Mouse (Mus musculus): ENCODE results near the gene Cbwd1. TPM values are rescaled to one million over a fixed set of nuclear protein-coding genes. Genes with fewer than 3 reads are reported as not detected.

Cbwd1 gene
- polyA plus RNA-seq (2016; fragmentation: Nextera tagmentation; extraction: Ambion mirVana) = 22.2 and 22.4 TPM in 2 replicates

DNA sequence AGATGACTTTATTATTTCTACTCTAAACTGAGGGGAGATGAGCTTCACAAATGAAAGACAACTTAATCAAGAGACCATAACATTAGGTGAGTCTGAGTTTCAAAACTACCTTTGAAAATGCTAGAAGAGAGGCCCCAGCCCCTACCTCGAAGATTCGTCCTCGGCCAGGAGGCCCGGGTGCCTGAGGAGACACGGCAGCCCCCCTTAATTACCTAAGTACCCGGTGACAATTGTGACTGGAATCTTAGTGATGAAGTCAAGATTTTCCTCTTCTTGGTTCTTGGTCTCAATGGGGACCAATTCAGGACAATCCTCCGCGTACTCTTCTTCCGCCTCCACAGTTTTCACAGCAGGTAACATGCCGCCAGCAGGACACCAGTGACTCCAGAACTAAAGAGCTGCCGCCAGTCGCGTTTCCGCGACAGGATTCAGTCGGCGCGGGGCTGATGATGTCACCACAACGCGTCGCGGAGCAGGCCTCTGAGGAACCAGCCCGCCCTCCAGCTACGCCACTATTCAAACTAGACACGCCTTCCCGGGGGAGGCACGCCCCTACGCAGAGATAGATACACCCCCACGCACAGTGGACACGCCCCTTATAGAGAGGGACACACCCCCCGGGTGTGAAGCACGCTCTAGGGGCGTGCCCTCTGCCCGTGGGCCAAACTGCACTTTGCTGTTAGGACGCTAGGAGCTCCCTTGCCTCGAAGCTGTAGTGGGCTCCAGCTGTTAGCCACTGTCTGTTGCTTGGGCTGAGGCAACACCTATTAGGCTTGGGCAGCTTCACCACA, at the start of gene Cbwd1:
Cbwd1 (minus strand) TSS at position 439 of the 791 bp plus-strand sequence.
- no peaks in the 10 kb centered on the region for H3K27me3 ChIP-seq (replicated peaks)
- peak within 1 kb of the TSS; percentile 65 for H3K4me2 ChIP-seq (replicated peaks)
- H3K27ac ChIP-seq = no peak within 1 kb of the TSS
- H3K9me3 ChIP-seq = no peaks in the 10 kb centered on the region
- H3K36me3 ChIP-seq = peaks cover under 1% of the 10 kb centered on the region; the same call in 1 of the 2 replicates
- WGBS = under 1% methylated on average over 36 of the region's 36 CpGs
- H3K9ac ChIP-seq = peak within 1 kb of the TSS; percentile 60
- H3K4me1 ChIP-seq = peaks cover 8% of the 10 kb centered on the region; the same call in 1 of the 2 replicates
- ATAC-seq (ENCODE audit: low FRiP score, low read depth) = peak; percentile 98
- H3K4me3 ChIP-seq = peak within 1 kb of the TSS; percentile 56

DNA sequence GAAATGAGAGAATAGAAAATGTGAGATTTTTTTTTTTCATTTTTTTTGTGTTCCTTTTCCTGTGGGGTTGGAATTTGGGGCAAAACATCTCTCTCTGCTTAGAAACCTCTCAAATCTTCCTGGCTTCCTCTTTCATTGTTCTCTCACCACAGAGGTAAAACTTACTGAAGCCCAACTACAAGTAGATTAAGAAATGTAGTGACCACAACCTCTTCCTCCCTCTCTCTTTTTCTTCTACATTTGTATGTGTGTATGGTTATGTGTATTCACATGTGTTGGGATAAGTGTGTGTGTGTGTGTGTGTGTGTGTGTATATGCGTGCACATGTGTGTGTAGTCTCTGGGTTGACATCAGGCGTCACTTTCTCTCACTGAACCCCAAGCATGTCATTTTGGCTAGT, 47.1 kb upstream of the Cbwd1 start:
- H3K4me1 ChIP-seq = no peaks in the 10 kb centered on the region
- ATAC-seq (ENCODE audit: low FRiP score, low read depth) = no peak
- WGBS = 100% methylated on average over 2 of the region's 2 CpGs
- H3K36me3 ChIP-seq = no peaks in the 10 kb centered on the region
- H3K27ac ChIP-seq = no peak overlapping the region
- no peak overlapping the region for H3K4me2 ChIP-seq (replicated peaks)
- no peak overlapping the region for H3K4me3 ChIP-seq
- H3K9ac ChIP-seq = no peak overlapping the region
- H3K9me3 ChIP-seq = no peaks in the 10 kb centered on the region
- H3K27me3 ChIP-seq (replicated peaks) = no peaks in the 10 kb centered on the region

DNA sequence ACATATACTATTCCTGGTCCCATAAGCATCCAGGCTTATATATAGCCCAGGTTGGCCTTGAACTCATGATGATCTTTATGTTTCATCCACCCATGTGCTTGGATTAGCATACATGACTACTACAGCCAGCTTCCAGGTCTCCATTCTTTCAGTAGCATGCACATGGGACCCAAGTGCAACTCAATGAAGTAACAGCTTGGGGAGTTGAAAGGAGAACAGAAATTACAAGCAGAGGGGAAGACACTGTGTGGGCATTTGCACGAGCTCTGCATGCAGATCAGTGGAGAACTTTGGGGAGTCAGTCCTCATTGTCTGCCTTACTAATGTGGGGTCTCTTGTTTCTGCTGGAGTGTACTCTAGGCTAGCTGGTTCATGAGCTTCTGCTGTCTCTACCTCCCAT, 45.3 kb upstream of the Cbwd1 start:
- H3K27ac ChIP-seq = no peak overlapping the region
- H3K36me3 ChIP-seq = no peaks in the 10 kb centered on the region
- H3K9ac ChIP-seq = no peak overlapping the region
- H3K4me2 ChIP-seq (replicated peaks) = no peak overlapping the region
- peaks cover 10% of the 10 kb centered on the region; the same call in 1 of the 2 replicates for H3K27me3 ChIP-seq (replicated peaks)
- no peak for ATAC-seq (ENCODE audit: low FRiP score, low read depth)
- no peaks in the 10 kb centered on the region for H3K9me3 ChIP-seq
- no peak overlapping the region for H3K4me3 ChIP-seq
- H3K4me1 ChIP-seq = no peaks in the 10 kb centered on the region
- WGBS = 68% methylated on average over 1 of the region's 1 CpGs

- 74% methylated on average over 4 of the region's 4 CpGs for WGBS
- H3K4me2 ChIP-seq (replicated peaks) = no peak overlapping the region
- peaks cover 38% of the 10 kb centered on the region for H3K27me3 ChIP-seq (replicated peaks)
- no peak overlapping the region for H3K4me3 ChIP-seq
- no peak for ATAC-seq (ENCODE audit: low FRiP score, low read depth)
- H3K27ac ChIP-seq = no peak overlapping the region
- H3K9me3 ChIP-seq = no peaks in the 10 kb centered on the region
- H3K36me3 ChIP-seq = no peaks in the 10 kb centered on the region
- no peak overlapping the region for H3K9ac ChIP-seq
- H3K4me1 ChIP-seq = 0 out of 2 replicates have a peak, but pooled peaks cover 3% of the 10 kb centered on the region
Observed at GRCm38 (mm10) chr19:25003810-25004209, 42.4 kb upstream of the Cbwd1 start.

GRCm38 (mm10) chr19:25002828-25003227, 41.4 kb upstream of the Cbwd1 start:
- H3K9me3 ChIP-seq = no peaks in the 10 kb centered on the region
- ATAC-seq (ENCODE audit: low FRiP score, low read depth) = no peak
- 76% methylated on average over 3 of the region's 3 CpGs for WGBS
- H3K4me2 ChIP-seq (replicated peaks) = no peak overlapping the region
- no peak overlapping the region for H3K27ac ChIP-seq
- no peak overlapping the region for H3K9ac ChIP-seq
- 0 out of 2 replicates have a peak, but pooled peaks cover 3% of the 10 kb centered on the region for H3K4me1 ChIP-seq
- H3K36me3 ChIP-seq = no peaks in the 10 kb centered on the region
- no peak overlapping the region for H3K4me3 ChIP-seq
- peaks cover 47% of the 10 kb centered on the region for H3K27me3 ChIP-seq (replicated peaks)

- Histone ChIP-seq H3K36me3 (no peaks in the 10 kb centered on the region), H3K27ac (no peak overlapping the region), H3K9ac (no peak overlapping the region), H3K4me2 (replicated peaks) (no peak overlapping the region), H3K4me3 (no peak overlapping the region), H3K9me3 (no peaks in the 10 kb centered on the region), H3K27me3 (replicated peaks) (peaks cover 51% of the 10 kb centered on the region), H3K4me1 (0 out of 2 replicates have a peak, but pooled peaks cover 3% of the 10 kb centered on the region)
- no peak for ATAC-seq (ENCODE audit: low FRiP score, low read depth)
- WGBS = 92% methylated on average over 6 of the region's 6 CpGs
Observed at GRCm38 (mm10) chr19:25002032-25002431, 40.6 kb upstream of the Cbwd1 start.

GRCm38 (mm10) chr19:25000153-25000552, 38.7 kb upstream of the Cbwd1 start:
- H3K27me3 ChIP-seq (replicated peaks) = peaks cover 63% of the 10 kb centered on the region

GRCm38 (mm10) chr19:24999201-24999886, 37.9 kb upstream of the Cbwd1 start, which contains the start of gene Dock8:
Dock8 (plus strand) TSS chr19:24999534.
- peak within 1 kb of the TSS; percentile 45; the same call in 1 of the 2 replicates for H3K9ac ChIP-seq
- 0 out of 2 replicates have a peak, but pooled peaks cover 3% of the 10 kb centered on the region for H3K4me1 ChIP-seq
- H3K4me2 ChIP-seq (replicated peaks) = peak within 1 kb of the TSS; percentile 100
- 0 out of 2 replicates have a peak, but pooled peaks have one; percentile 17 for ATAC-seq (ENCODE audit: low FRiP score, low read depth)
- no peaks in the 10 kb centered on the region for H3K36me3 ChIP-seq
- H3K4me3 ChIP-seq = peak within 1 kb of the TSS; percentile 66
- H3K27ac ChIP-seq = no peak within 1 kb of the TSS
- H3K27me3 ChIP-seq (replicated peaks) = peaks cover 63% of the 10 kb centered on the region
- under 1% methylated on average over 107 of the region's 109 CpGs for WGBS
- no peaks in the 10 kb centered on the region for H3K9me3 ChIP-seq

More at GRCm38 (mm10) chr19:25000153-25000552, 38.7 kb upstream of the Cbwd1 start:
- no peaks in the 10 kb centered on the region for H3K36me3 ChIP-seq
- no peak for ATAC-seq (ENCODE audit: low FRiP score, low read depth)
- no peaks in the 10 kb centered on the region for H3K9me3 ChIP-seq
- H3K27ac ChIP-seq = no peak overlapping the region
- H3K4me2 ChIP-seq (replicated peaks) = peak overlapping the region; percentile 100
- 0 out of 2 replicates have a peak, but pooled peaks cover 3% of the 10 kb centered on the region for H3K4me1 ChIP-seq
- H3K4me3 ChIP-seq = no peak overlapping the region; the same call in 1 of the 2 replicates
- 35% methylated on average over 9 of the region's 9 CpGs for WGBS
- no peak overlapping the region for H3K9ac ChIP-seq

- no peaks in the 10 kb centered on the region for H3K9me3 ChIP-seq
- no peak overlapping the region for H3K27ac ChIP-seq
- WGBS = 77% methylated on average over 5 of the region's 5 CpGs
- H3K36me3 ChIP-seq = no peaks in the 10 kb centered on the region
- no peak overlapping the region for H3K9ac ChIP-seq
- H3K4me3 ChIP-seq = no peak overlapping the region
- H3K27me3 ChIP-seq (replicated peaks) = peaks cover 63% of the 10 kb centered on the region
- 0 out of 2 replicates have a peak, but pooled peaks cover 3% of the 10 kb centered on the region for H3K4me1 ChIP-seq
- peak overlapping the region; percentile 100; the same call in 1 of the 2 replicates for H3K4me2 ChIP-seq (replicated peaks)
- no peak for ATAC-seq (ENCODE audit: low FRiP score, low read depth)
Observed at GRCm38 (mm10) chr19:24998561-24998960, 37.2 kb upstream of the Cbwd1 start.

GRCm38 (mm10) chr19:24996815-24997704, 35.6 kb upstream of the Cbwd1 start:
- no peak for ATAC-seq (ENCODE audit: low FRiP score, low read depth)
- no peaks in the 10 kb centered on the region for H3K36me3 ChIP-seq
- H3K9ac ChIP-seq = no peak overlapping the region
- peaks cover 56% of the 10 kb centered on the region for H3K27me3 ChIP-seq (replicated peaks)
- 68% methylated on average over 12 of the region's 12 CpGs for WGBS
- no peak overlapping the region for H3K4me2 ChIP-seq (replicated peaks)
- 0 out of 2 replicates have a peak, but pooled peaks cover 3% of the 10 kb centered on the region for H3K4me1 ChIP-seq
- no peak overlapping the region for H3K4me3 ChIP-seq
- H3K27ac ChIP-seq = no peak overlapping the region
- no peaks in the 10 kb centered on the region for H3K9me3 ChIP-seq

- H3K4me1 ChIP-seq = 0 out of 2 replicates have a peak, but pooled peaks cover 3% of the 10 kb centered on the region
- no peaks in the 10 kb centered on the region for H3K9me3 ChIP-seq
- H3K4me3 ChIP-seq = no peak overlapping the region
- H3K27me3 ChIP-seq (replicated peaks) = peaks cover 35% of the 10 kb centered on the region
- H3K27ac ChIP-seq = no peak overlapping the region
- no peak overlapping the region for H3K9ac ChIP-seq
- no peak for ATAC-seq (ENCODE audit: low FRiP score, low read depth)
- WGBS = 49% methylated on average over 8 of the region's 8 CpGs
- H3K4me2 ChIP-seq (replicated peaks) = no peak overlapping the region
- H3K36me3 ChIP-seq = no peaks in the 10 kb centered on the region
Observed at GRCm38 (mm10) chr19:24994900-24995299, 33.5 kb upstream of the Cbwd1 start.
